In the genomic region with DNA sequence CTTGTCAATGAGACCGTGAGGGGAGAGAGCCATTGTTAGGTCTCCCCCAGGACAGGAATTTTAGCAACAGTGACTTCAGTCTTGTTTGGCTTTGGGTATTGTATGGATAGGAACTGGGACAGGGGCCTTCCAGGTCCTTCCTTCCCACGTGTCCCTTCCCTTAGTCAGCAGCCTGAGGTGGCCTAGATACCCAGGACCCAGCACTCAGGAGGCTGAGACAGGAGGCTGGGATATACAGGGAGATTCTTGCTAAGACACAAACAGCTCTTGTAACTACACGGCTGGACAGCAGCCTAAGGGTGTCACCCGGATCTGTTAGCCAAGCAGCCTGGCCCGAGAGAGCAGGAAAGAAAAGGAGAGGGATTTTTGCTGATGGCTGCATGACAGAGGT, we compare ENCODE assay signal across 5 mouse cellular contexts.
"Had no signal": no experiment of that assay in that cellular context is flagged by ENCODE, and none has a peak within 500 bp of the region (broad histone marks: within the 10 kb centered on the region; RNA-seq: fewer than 3 reads in every experiment).

No protein-coding gene starts in this region.

- DNase-seq: layer of hippocampus, postnatal 36 days had no signal

- H3K4me3 ChIP-seq: kidney, embryonic 15.5 days; left cerebral cortex, adult 2 months; liver, embryonic 13.5 days had no signal

- H3K9ac ChIP-seq: kidney, embryonic 15.5 days; liver, embryonic 13.5 days had no signal

- H3K36me3 ChIP-seq: kidney, embryonic 15.5 days; liver, embryonic 13.5 days had no signal

- H3K27ac ChIP-seq: kidney, embryonic 15.5 days; left cerebral cortex, adult 2 months; liver, embryonic 13.5 days; stomach, postnatal 0 days had no signal

- H3K9me3 ChIP-seq: kidney, embryonic 15.5 days; liver, embryonic 13.5 days had no signal
